Mouse (Mus musculus): ENCODE data around the gene Spryd3. TPM values are rescaled to one million over a fixed set of nuclear protein-coding genes. Genes with fewer than 3 reads are reported as not detected.
A peak's percentile ranks its signal among the peaks of the same experiment; 100 is the strongest.

The Spryd3 gene
- polyA plus RNA-seq, 1 experiment from 2014 or later, result 40.2 TPM

DNA sequence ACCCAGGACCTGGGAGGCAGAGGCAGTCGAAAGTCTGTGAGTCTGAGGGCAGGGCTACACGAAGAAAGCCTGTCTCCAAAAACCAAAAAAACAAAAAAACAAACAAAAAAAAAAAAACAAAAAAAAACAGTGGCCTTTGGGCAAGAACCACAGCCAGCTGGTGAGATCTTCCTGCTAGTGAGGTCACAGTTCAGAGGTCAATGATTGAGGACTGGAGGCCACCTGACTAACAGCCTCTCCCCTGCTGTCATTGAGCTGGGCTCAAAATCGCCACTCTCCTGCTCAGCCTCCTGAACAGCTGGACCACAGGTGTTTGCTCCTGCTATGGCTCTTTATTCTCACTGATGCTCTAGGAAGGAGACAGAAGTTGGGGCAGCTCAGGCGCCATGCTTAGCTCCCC, 16.6 kb upstream of the Spryd3 start:
- no peak overlapping the region for H3K27ac ChIP-seq (replicated peaks; ENCODE audit: low read depth, low read length)
- WGBS, result 30% methylated on average over 4 of the region's 4 CpGs
- no peaks in the 10 kb centered on the region for H3K27me3 ChIP-seq (ENCODE audit: control insufficient read depth, insufficient read depth, low read length)
- no peak overlapping the region for H3K9ac ChIP-seq (replicated peaks; ENCODE audit: low read length)
- H3K9me3 ChIP-seq (ENCODE audit: control insufficient read depth, low read length), result no peaks in the 10 kb centered on the region
- no peaks in the 10 kb centered on the region for H3K36me3 ChIP-seq (ENCODE audit: control insufficient read depth, insufficient read depth, low read length)
- H3K4me3 ChIP-seq (replicated peaks; ENCODE audit: low read depth, low read length), result no peak overlapping the region
- DNase-seq (no peak), ATAC-seq (ENCODE audit: low FRiP score, low TSS enrichment) (no peak)
- peaks cover 6% of the 10 kb centered on the region; the same call in 1 of the 2 replicates for H3K4me1 ChIP-seq (ENCODE audit: control insufficient read depth, insufficient read depth, low read length)
- H3K4me2 ChIP-seq (ENCODE audit: low read length), result no peak overlapping the region

DNA sequence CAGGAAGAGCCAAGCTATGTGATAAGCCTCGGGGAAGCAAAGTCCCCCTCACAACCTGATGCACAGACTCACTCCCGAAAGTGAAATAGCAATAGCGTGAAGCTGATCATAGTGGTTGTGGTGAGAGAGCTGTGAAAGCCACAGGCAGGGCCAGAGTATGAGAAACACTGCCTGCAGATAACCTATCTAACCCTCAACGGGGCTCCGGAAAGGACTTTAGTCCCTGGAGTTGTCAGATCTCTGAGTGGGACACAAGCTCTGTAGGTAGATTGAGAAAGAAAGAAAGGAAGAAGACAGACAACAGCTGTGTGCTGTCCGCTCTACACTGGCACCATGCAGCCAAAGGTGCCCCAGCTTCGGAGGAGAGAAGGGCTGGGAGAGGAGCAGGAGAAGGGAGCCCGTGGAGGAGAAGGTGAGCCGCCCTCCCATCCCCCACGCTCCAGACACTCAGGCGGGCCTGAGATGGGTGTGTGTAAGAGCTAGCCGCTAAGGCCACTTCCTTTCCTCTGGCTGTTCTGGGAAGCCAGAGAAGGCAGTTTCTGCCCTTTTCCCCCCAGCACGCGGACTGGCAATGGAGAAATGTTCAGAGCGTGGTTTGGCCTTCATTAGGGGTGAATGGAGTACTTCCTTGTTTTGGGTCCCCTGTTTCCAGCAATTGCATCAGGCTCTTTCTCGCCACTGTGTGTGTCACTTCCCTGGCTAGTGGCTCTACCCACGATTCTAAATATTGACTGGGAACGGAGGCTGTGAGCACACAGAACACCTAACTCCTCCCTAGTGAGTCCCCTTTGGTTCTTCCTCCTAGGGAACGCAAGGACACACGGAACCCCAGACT, 14.5 kb upstream of the Spryd3 start, which contains the start of gene Soat2:
TSS of gene Soat2 (plus strand) at position 226 of the 835 bp plus-strand sequence.
- no peaks in the 10 kb centered on the region for H3K4me1 ChIP-seq (ENCODE audit: control insufficient read depth, insufficient read depth, low read length)
- 67% methylated on average over 20 of the region's 20 CpGs for WGBS
- DNase-seq (no peak), ATAC-seq (ENCODE audit: low FRiP score, low TSS enrichment) (no peak)
- H3K27me3 ChIP-seq (ENCODE audit: control insufficient read depth, insufficient read depth, low read length), result peaks cover 4% of the 10 kb centered on the region
- H3K9me3 ChIP-seq (ENCODE audit: control insufficient read depth, low read length), result no peaks in the 10 kb centered on the region
- no peak within 1 kb of the TSS for H3K27ac ChIP-seq (replicated peaks; ENCODE audit: low read depth, low read length)
- H3K9ac ChIP-seq (replicated peaks; ENCODE audit: low read length), result no peak within 1 kb of the TSS
- H3K4me3 ChIP-seq (replicated peaks; ENCODE audit: low read depth, low read length), result no peak within 1 kb of the TSS
- no peak within 1 kb of the TSS for H3K4me2 ChIP-seq (ENCODE audit: low read length)
- no peaks in the 10 kb centered on the region for H3K36me3 ChIP-seq (ENCODE audit: control insufficient read depth, insufficient read depth, low read length)

DNA sequence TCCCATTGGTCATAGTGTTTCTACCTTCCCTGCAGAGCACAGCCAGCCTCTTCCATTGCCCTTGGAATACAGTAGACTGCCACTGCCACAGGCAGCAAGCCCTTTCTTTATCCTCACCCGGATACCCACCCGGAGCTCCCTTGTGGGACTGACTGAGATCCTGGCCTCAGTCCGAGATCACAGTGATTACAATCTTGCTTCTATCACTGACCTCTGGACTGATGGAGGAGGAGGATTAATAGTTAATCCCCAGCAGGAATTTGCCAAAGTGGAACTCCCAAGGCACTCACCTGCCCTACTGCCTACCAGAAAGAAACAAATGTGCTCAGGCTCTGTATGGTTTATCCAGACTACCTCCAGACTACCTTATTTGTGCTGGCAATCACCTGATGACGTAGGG, 13.5 kb upstream of the Spryd3 start:
- Histone ChIP-seq H3K4me2 (ENCODE audit: low read length) (no peak overlapping the region), H3K36me3 (ENCODE audit: control insufficient read depth, insufficient read depth, low read length) (no peaks in the 10 kb centered on the region), H3K27me3 (ENCODE audit: control insufficient read depth, insufficient read depth, low read length) (peaks cover 13% of the 10 kb centered on the region), H3K9ac (replicated peaks; ENCODE audit: low read length) (no peak overlapping the region), H3K9me3 (ENCODE audit: control insufficient read depth, low read length) (no peaks in the 10 kb centered on the region), H3K4me1 (ENCODE audit: control insufficient read depth, insufficient read depth, low read length) (0 out of 2 replicates have a peak, but pooled peaks cover 3% of the 10 kb centered on the region), H3K27ac (replicated peaks; ENCODE audit: low read depth, low read length) (no peak overlapping the region), H3K4me3 (replicated peaks; ENCODE audit: low read depth, low read length) (no peak overlapping the region)
- ATAC-seq (ENCODE audit: low FRiP score, low TSS enrichment) (no peak), DNase-seq (no peak)
- WGBS, result 71% methylated on average over 4 of the region's 4 CpGs

DNA sequence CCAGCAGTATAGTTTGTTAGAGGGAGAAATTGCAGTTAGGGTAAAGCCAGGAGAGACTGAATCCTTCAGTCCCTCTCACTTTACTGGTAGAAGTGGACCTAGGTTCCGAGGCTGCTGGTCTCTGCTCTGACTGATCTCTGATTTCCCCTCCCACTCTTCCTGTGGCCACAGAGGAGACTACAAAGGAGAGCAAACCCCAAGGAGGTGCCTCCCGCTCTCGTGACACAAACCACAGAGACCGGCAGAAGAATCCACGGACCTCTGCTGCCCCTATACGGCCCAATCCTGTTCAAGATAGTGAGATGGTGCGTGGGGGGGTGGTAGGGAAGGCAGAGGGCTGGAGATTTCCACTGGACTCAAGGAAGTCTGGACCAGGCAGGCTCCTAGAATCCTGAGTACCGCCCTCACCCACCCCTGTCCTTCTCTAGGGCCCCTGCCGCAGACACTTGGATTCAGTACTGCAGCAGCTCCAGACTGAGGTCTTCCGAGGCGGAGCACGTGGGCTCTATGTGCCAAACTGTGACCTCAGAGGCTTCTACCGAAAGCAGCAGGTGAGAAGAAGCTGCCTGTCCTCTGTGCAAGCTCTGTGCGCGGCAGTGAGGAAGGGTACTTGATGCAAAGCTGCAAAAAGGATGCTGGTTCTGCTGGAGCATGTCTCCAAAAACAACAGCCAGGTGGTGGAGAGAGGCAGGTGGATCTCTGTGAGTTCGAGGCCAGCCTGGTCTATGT, 11.8 kb upstream of the Spryd3 start:
- no peak for DNase-seq
- Histone ChIP-seq H3K9me3 (ENCODE audit: control insufficient read depth, low read length) (no peaks in the 10 kb centered on the region), H3K27ac (replicated peaks; ENCODE audit: low read depth, low read length) (no peak overlapping the region), H3K36me3 (ENCODE audit: control insufficient read depth, insufficient read depth, low read length) (no peaks in the 10 kb centered on the region), H3K4me2 (ENCODE audit: low read length) (no peak overlapping the region), H3K4me3 (replicated peaks; ENCODE audit: low read depth, low read length) (no peak overlapping the region), H3K4me1 (ENCODE audit: control insufficient read depth, insufficient read depth, low read length) (0 out of 2 replicates have a peak, but pooled peaks cover 3% of the 10 kb centered on the region), H3K9ac (replicated peaks; ENCODE audit: low read length) (no peak overlapping the region), H3K27me3 (ENCODE audit: control insufficient read depth, insufficient read depth, low read length) (peaks cover 23% of the 10 kb centered on the region)
- ATAC-seq (ENCODE audit: low FRiP score, low TSS enrichment), result no peak
- 73% methylated on average over 16 of the region's 16 CpGs for WGBS

DNA sequence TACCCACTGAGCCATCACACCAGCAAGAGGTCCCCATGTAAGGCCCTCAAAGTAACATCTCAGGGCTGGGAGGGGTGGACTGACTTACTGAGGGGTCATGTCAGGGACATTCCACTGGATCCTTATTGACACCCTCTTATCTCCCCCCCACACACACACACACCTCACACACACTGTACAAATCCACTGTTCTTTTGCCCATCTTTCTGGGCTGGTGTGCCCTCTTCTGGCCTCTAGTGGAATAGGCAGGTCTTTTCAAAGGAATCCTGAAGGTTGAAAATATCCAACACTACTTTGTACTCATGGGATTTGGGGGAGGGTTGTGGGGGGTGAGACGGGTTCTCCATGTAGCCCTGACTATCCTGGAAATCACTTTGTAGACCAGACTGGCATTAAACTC, 10.8 kb upstream of the Spryd3 start:
- Histone ChIP-seq H3K9ac (replicated peaks; ENCODE audit: low read length) (no peak overlapping the region), H3K4me1 (ENCODE audit: control insufficient read depth, insufficient read depth, low read length) (0 out of 2 replicates have a peak, but pooled peaks cover 3% of the 10 kb centered on the region), H3K9me3 (ENCODE audit: control insufficient read depth, low read length) (no peaks in the 10 kb centered on the region), H3K4me3 (replicated peaks; ENCODE audit: low read depth, low read length) (no peak overlapping the region), H3K27ac (replicated peaks; ENCODE audit: low read depth, low read length) (no peak overlapping the region), H3K27me3 (ENCODE audit: control insufficient read depth, insufficient read depth, low read length) (peaks cover 23% of the 10 kb centered on the region), H3K36me3 (ENCODE audit: control insufficient read depth, insufficient read depth, low read length) (no peaks in the 10 kb centered on the region), H3K4me2 (ENCODE audit: low read length) (no peak overlapping the region)
- ATAC-seq (ENCODE audit: low FRiP score, low TSS enrichment) (no peak), DNase-seq (peak; percentile 66)
- 3% methylated on average over 1 of the region's 1 CpGs for WGBS

DNA sequence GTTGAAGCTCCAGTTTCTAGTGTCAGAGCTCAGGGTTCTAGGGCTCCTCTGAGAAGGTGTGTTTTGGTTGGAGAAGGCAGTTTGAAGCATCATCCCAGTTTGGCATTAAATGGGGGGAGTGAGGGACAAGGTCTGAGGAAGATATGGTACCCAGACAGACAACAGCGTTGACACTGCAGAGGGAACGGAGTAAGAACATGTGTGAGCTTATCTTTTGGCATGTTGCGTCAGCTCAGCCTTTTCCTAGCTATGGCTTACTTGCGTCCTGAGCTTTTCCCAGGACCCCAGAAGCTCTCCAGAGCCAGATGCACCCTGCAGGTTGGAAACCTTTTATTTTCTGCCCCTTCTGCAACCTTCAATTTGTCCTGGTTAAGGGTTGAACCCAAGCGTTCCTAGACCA, 10.1 kb upstream of the Spryd3 start:
- 0 out of 2 replicates have a peak, but pooled peaks cover 3% of the 10 kb centered on the region for H3K4me1 ChIP-seq (ENCODE audit: control insufficient read depth, insufficient read depth, low read length)
- WGBS, result 91% methylated on average over 5 of the region's 5 CpGs

DNA sequence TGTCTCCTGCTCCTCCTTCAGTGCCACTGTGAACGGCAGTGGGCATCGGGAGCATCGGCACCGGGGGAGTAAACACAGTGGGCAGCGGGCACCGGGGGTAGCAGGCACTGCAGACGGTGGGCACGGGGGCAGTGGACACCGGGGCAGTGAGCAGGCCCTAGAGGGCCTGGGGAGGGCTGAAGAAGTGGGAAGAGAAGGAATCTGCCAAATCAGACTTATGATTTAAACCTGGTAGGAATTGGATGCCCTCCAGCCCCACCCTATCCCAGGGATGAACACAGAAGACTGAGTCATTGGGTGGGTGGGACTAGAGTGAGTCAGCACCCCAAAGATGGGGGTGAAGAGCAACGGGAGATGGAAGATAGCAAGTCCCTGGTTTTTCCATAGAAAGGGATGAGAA, 9.3 kb upstream of the Spryd3 start:
- ATAC-seq (ENCODE audit: low FRiP score, low TSS enrichment) (no peak), DNase-seq (no peak)
- Histone ChIP-seq H3K9ac (replicated peaks; ENCODE audit: low read length) (no peak overlapping the region), H3K36me3 (ENCODE audit: control insufficient read depth, insufficient read depth, low read length) (no peaks in the 10 kb centered on the region), H3K4me3 (replicated peaks; ENCODE audit: low read depth, low read length) (no peak overlapping the region), H3K9me3 (ENCODE audit: control insufficient read depth, low read length) (no peaks in the 10 kb centered on the region), H3K4me2 (ENCODE audit: low read length) (no peak overlapping the region), H3K27ac (replicated peaks; ENCODE audit: low read depth, low read length) (no peak overlapping the region), H3K4me1 (ENCODE audit: control insufficient read depth, insufficient read depth, low read length) (0 out of 2 replicates have a peak, but pooled peaks cover 3% of the 10 kb centered on the region), H3K27me3 (ENCODE audit: control insufficient read depth, insufficient read depth, low read length) (peaks cover 23% of the 10 kb centered on the region)
- 92% methylated on average over 10 of the region's 10 CpGs for WGBS

More for the DNA sequence above, 10.1 kb upstream of the Spryd3 start:
- ATAC-seq (ENCODE audit: low FRiP score, low TSS enrichment) (no peak), DNase-seq (no peak)
- no peak overlapping the region for H3K4me3 ChIP-seq (replicated peaks; ENCODE audit: low read depth, low read length)
- H3K9me3 ChIP-seq (ENCODE audit: control insufficient read depth, low read length), result no peaks in the 10 kb centered on the region
- H3K27me3 ChIP-seq (ENCODE audit: control insufficient read depth, insufficient read depth, low read length), result peaks cover 23% of the 10 kb centered on the region
- H3K4me2 ChIP-seq (ENCODE audit: low read length), result no peak overlapping the region
- no peak overlapping the region for H3K27ac ChIP-seq (replicated peaks; ENCODE audit: low read depth, low read length)
- H3K36me3 ChIP-seq (ENCODE audit: control insufficient read depth, insufficient read depth, low read length), result no peaks in the 10 kb centered on the region
- H3K9ac ChIP-seq (replicated peaks; ENCODE audit: low read length), result no peak overlapping the region

DNA sequence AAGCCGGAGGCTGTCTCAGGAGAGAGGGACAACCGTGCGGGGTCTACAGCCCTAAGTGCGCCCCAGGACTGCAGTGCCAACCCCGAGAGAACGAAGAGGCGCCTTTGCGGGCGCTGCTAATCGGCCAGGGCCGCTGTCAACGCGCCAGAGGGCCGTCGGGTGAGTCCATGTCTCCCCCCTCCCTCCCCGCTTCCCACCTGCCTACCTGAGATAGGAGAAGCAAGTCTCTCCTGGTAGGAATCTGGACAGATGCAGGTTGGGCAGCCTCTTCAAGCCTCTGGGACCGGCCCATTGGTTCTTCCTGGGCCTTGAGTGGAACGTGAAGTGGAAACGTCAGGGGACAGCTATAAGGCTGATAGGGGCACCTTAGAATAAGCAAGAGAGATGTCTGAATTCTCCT, 8.7 kb upstream of the Spryd3 start:
- Histone ChIP-seq H3K4me3 (replicated peaks; ENCODE audit: low read depth, low read length) (no peak overlapping the region; the same call in 1 of the 2 replicates), H3K4me2 (ENCODE audit: low read length) (peak overlapping the region; percentile 19; the same call in 1 of the 2 replicates), H3K27ac (replicated peaks; ENCODE audit: low read depth, low read length) (no peak overlapping the region), H3K9ac (replicated peaks; ENCODE audit: low read length) (no peak overlapping the region), H3K9me3 (ENCODE audit: control insufficient read depth, low read length) (no peaks in the 10 kb centered on the region), H3K36me3 (ENCODE audit: control insufficient read depth, insufficient read depth, low read length) (no peaks in the 10 kb centered on the region), H3K4me1 (ENCODE audit: control insufficient read depth, insufficient read depth, low read length) (0 out of 2 replicates have a peak, but pooled peaks cover 3% of the 10 kb centered on the region), H3K27me3 (ENCODE audit: control insufficient read depth, insufficient read depth, low read length) (peaks cover 23% of the 10 kb centered on the region)
- ATAC-seq (ENCODE audit: low FRiP score, low TSS enrichment) (no peak), DNase-seq (no peak)
- WGBS, result 10% methylated on average over 19 of the region's 19 CpGs
